Mouse (Mus musculus) urinary bladder, postnatal 25 days (tissue): ENCODE measurements around the gene Defb20.
"Not testable (repeated sequence)": the region's sequence is repeated elsewhere in the genome, so short reads cannot be mapped to it uniquely, and the experiment has no call there.

Experiments
- DNase-seq: peaks from one replicate; pipeline ENCODE4 v3.0.0; 2022; ENCODE audit warnings: low spot score

Gene Defb20

DNA sequence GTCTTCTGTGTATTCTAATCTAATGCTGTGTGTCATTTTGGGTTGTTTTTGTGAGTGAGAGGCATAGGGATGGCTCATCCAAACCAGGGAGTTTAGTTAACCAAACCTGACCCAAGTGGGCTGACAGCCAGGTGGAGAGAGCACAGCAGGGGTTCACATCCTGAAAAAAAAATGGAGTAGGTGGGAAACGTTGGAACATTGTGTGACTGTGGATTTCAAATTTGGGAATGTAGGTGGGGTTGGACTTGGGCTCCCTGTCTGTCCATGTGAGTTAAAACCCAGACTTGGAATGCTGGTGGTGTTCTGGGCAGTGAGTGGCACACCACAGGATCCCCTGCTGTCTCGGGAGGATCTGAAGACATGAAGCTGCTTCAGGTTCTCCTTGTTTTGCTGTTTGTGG, at the start of gene Defb20:
TSS of gene Defb20 (plus strand) at position 301 of the 400 bp plus-strand sequence.
- no peak for DNase-seq

DNA sequence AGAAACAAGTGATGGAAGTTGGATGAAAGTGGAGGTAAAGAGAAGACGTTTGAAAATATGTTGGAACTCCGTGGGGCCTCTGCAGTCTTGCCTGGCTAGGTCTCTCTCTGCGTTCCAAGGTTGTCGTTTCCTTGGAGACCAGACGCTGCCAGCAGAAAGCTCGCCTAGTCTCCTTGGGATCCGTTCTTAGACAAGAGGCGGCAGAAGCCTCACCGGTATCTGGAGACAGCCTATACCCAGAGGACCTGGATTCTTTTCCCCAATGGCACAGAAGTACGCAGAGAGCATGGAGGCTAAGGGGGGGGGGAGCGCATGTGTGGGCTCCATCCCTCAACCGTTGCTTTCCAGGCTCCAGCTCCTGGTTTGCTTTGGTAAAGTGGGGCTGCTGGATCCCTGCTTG, 49.4 kb upstream of the Defb20 start:
- no peak for DNase-seq

DNA sequence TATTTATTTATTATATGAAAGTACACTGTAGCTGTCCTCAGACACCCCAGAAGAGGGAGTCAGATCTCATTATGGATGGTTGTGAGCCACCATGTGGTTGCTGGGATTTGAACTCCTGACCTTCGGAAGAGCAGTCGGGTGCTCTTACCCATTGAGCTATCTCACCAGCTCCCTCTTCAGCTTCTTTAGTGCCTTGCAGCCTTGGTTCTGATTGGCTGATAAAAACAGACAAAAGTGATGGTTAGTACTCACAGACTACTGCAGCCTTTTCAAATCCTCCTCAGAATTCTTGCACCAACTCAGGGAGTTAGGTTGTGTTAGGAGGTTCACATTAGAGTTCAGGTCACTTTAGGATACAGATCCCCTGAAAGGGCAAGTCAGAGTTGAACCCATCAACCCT, 48.4 kb upstream of the Defb20 start:
- DNase-seq = not testable (repeated sequence)

DNA sequence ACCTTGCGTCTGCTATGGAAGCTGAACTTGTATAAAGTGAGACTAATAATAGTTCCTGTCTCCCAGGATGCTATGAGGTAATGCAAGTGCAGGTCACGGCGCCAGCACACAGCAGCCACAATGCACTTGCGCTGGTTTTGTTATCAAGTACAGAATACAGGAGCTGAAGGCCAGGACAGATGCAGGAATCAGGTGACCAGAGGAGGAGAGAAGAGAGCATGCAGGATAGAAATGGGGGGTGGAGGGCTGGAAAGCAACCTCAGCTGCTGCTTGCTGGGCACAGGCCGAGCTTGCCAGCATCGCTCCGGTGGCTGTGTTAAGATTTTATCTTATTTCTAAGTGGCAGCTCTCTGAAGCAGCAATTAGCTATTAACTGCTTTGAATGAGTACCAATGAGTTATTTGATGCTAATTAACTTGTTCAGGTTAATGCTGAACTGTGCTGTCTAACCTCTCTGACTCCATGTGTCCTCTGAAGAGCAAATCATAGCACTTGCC, 40.4 kb upstream of the Defb20 start:
- DNase-seq = no peak

DNA sequence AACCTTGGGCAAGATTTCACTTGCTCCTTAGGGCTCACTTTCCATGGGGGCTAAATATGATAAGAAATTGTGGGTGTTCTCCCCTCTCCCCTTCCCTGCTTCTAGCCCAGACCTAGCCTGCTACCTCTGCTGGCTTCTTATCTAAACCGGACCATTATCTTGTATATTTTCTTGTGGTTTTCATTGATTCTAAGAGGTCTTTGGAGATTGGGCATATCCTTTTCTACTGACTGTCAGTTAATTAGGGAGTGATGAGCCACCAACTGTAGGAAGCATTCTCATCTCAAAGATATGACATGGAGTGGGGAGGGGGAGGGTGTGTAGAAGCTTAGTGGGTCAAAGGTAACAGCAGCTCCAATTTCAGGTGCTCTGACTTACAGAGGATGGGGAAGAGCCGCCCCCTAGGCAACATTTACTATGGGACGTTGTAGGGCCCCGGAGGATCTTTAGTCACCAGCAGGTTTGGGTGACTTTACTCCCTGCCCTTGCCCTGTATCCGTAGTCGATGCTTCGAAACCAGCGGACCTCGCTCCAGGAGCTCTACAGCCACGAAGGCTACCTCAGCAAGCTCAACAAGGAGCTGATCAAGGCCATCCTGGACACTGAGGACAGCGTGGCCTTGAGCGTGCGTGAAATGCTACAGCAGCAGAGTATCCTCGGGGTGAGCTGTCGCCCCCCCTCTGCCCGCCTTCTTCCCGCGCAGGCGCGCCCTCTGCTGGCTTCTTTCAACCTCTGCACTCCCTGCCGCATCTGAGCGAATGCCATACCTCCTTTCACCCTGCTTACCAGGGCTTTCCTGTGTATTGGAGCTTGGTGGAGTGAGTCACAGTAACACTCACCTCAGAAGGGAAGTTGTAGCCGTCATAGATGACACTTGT, 39.6 kb upstream of the Defb20 start:
- DNase-seq = peak; percentile 89

DNA sequence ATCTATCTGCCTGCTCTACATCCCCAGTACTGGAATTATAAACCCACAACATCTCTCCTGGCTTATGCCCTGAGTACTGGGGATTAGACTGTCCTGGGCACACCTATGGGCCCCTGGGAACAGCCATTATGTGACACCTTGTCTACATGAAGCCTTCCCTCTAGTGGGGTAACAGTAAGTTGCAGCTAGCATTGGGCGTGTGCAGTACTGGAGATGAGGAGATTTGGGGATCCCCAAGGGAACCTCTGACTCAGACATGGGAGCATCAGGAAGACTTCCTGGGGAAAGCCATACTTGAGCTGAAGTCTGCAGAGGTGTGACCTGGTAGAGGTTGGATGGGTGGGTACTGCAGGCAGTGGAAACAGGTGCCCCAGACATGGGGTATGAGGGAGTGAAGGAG, 37.9 kb upstream of the Defb20 start:
- DNase-seq = no peak

DNA sequence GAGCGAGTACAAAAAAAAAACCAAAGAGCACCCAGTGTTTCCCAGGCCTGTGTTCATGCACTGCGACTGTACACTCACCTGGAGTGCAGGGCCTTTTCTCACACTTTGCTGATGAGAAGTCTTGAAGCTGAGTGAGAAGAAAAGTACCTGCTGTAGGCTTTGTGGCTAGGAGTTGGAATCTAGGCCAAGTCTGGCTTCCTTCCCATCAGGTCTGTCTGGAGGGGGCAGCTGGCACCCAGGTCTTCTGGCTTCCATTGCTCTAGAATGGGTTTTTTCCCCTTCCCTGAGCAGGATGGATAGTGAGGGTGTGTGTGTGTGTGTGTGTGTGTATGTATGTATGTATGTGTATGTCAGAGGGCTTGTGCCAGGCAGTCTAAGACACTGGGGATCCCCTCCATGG, 37.0 kb upstream of the Defb20 start:
- no peak for DNase-seq

DNA sequence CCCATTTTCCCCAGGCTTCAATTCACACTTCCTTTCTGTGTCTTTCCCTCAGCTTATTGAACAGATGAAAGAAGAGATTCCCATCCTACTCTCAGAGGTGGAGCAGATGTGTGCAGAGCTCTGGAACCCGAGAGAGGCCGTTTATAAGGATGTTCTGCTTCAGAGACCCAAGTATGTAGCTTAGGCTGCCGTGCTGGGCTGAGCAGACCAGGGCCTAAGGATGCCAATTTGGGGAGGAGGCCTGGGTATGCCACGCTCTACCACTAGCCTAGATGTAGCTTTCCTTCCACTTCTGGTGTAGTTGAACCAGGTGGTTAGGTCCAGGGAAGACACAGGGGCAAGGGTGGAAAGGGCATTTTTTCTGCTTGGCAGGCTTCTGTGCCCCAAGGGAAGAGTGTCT, 34.5 kb upstream of the Defb20 start:
- no peak for DNase-seq

DNA sequence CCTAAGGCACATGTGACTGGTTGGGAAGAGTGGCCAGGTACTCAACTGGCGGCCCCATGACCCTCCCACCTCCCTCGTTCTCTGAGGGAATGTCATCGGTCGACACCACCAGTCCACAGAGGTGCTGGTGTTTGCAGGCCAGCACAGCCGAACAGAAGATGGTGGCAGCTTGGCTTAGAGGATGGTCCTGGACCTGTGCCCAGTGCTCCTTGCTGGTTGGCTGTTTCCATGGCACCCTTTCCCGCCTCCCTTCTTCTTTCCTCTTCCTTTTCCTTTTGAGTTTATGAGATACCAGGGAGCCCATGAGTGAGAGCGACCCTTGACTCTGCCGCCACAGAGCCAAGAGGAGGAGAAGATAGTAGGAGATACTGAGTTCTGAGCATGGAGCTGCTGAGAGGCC, 33.6 kb upstream of the Defb20 start:
- no peak for DNase-seq

DNA sequence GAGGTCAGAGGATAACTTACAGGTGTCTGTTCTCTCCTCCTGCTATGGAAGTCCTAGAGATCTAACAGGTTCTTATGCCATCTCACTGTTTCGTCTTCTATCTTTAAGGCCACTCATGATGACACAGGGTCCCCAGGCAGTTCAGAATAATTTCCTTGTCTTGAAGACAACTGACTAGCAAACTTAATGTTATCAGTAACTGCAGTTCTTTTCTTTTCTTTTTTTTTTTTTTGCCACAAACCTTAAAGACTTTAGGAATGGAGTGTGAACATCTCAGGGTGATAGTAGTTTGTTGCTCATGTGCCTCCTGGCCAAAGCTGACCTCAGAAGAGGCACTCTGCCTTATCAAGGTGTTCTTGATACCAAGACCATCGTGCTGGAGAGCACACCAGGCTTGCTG, 30.2 kb upstream of the Defb20 start:
- no peak for DNase-seq

DNA sequence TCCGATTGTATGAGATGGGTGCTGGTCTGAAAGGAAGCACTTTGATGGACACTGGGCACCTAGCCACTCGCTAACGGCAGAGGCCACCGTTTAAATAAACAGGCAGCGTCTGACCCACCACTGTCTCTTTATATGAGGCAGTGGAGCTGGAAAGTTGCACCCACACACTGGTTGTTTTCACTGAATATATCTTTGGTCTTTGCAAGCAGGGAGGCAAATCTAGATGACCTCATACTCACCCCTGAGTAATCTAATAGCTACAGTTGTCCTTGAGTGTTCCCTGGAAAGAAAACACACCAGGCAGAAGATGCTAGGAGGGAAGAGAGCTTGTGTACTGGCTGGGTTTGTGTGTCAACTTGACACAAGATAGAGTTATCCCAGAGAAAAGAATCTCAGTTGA, 29.4 kb upstream of the Defb20 start:
- DNase-seq = no peak

DNA sequence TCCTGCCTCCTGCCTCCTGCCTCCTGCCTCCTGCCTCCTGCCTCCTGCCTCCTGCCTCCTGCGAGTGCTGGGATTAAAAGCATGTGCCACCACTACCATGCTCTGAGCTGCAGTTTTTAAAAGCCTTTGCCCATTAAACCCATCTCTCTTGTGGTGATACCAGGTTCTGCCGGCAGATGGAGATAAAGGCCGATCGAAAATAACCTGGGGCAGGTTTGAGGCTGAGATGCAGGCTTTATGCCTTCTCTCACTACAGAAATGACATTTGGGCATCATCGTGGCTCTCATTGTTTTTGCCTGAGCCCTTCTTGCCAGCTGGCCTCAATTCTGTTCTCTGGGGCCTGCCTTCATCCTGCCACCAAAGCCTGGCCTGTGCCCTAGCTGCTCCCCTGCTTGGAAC, 26.6 kb upstream of the Defb20 start:
- DNase-seq = peak; percentile 37

DNA sequence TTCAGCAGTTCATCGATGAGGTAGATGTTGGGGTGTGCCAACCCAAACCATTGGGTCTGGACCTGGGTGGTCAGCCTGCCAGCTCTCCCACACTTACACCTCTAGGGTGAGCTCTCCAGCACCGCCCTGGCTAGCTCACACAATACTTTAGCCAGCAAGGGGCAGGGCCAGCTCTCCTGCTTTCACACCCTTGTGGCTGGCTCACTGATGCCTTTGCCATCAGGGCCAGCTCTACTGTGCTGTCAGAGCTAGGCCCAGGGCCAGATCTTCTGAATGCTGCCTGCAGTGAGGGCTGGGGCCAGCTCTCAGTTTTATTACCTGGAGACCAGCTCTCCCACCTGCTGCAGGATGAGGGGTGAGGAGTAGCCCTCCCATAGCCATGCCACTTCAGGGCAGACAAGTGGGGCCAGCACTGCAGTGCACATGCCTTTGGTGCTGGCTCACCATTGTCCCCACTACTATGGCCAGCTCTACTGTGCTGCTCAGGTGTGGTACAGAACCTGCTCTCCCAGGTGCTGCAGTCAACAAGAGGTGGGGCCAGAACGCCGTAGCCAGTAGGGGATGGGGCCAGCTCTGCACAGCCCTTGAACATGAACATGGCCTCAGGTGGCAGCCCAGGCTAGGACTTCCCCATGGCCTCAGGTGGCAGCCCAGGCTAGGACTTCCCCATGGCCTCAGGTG, 24.6 kb upstream of the Defb20 start:
- no peak for DNase-seq

DNA sequence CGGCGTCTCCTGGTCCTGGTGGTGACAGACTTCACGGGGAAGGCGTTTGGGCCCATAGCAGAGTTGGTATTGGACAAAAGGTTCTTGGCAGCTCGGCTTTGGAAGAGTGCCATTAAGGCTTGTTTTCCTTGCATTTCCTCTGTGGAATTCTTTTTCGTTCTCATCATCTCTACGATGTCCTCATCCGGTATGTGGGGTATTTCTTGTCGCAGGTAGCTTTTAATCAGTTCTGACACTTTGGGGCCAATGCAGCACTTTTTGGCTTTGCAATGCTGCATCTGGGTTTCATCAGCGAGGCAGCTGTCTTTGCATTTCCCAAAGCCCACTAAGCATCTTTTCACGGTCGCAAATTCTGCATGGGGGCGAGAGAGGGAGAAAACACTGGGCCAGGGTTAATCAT, 17.6 kb upstream of the Defb20 start:
- DNase-seq = no peak

DNA sequence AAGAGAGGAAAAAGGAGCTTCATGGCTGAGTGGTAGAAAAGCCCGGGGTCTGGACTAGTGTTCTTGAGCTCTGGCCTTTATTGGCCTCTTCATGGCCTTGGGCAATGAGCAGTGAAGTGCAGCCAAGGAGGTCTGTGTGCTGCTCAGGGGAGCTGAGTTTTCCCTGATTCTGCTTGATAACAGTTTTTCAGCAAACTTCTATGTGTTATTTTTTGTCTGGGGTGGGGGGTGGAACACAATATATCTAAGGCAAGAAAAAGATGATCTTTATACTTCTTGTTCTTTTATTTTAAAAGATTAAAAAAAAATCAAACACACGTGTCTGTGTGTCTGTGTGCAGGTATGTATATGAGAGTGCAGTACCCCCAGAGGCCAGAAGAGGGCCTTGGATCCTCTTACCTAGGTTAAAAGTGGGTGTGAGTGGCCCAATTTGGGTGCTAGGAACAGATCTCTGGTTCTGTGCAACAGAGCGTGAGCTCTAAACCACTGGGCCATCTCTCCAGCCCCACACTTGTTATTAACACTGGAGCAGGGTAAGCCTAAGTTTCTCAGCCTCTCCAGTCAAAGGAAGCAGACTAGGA, 12.2 kb upstream of the Defb20 start, which contains the start of gene Defb23:
TSS of gene Defb23 (minus strand) at position 51 of the 581 bp plus-strand sequence.
- DNase-seq = no peak

DNA sequence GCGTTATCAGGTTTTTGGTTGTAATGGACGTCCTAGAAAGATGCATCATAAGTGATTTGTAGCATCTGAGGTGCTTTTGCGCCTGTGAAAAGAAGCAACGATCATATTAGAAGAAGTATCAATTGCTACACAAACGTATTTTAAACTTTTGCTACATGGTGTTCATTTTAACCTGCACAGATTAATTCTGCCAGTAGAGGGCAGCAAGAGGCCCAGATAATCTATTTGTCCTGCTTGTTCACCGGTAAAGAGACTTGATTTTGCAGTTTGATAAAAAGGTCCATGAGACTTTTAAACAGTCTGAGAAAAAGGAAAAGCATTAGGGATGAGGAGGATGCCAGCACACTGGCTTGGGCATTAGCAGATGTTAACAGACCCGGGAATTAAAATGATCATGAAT, 5.9 kb upstream of the Defb20 start:
- DNase-seq = peak; percentile 23

DNA sequence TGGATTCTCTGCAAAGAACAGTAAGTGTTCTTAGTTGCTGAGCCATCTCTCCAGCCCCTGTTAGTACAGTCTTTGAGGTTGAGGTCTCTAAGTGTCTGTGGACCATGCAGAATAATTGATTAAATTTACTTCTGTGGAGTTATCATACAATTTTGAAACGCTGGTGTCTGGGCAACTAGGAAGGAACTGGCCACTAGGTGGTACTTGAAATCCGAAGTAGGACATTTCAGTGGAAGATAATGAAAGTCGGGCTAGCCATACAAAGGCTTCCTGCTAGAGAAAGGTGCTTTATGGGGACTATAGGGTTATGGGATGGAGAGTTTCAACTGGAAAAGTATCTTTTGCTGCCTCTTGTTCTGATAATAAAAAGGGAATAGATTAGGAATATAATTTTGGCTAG, 4.4 kb upstream of the Defb20 start:
- DNase-seq = no peak

DNA sequence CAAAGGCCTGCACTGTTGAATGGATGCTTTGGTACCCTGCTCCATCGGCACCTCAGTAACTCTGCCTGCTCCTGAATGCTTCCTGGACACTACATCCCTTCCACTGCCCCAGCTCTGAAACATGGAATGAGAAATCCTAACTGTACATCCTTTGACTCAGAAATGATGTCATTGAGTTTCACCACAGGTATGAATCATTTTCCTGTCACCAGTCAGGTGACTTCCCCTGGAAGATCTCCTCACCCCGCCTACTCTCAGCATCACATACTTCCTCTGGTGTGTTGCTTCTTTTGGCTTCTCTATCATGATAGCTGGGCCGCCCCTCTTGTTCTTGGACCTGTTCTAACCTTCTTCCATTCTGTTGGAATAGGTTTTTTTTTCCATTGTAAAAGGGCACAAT, 4.0 kb downstream of the Defb20 start:
- DNase-seq = no peak

DNA sequence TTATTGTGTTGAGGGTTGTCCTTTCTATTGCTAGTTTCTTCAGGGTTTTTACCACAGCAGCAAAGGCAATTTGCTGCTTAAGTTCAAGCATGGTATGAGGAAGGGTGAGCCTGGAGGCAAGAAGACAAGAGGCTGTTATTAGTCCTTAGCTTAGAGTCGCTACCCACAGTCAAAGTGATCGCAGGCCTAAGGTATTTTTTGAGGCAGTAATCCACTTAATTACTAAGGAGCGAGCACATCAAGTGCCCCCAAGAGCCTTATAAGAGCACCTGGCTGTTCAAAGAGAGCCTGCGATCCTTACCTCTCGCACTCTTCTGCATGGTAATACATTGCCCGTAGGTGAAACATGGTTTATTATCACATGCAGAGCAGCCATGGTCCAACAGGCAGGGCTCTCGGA, 4.9 kb downstream of the Defb20 start:
- DNase-seq = no peak

DNA sequence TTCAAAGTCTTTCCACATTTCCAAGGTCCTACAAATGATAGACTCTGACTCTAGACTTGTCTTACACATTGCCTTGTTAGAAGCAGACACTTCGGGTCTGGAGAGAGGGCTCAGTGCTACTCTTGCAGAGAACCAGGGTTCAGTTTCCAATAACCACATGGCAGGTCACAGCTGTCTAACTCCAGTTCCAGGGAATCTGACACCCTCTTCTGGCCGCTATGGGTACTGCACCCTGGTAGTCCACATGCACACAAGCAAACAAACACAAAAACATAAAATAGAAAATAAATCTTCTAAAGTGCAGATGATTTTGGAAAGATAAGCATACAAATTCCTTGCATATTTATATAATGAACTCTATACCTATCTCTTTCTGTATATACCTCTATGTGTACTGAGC, 10.2 kb downstream of the Defb20 start:
- DNase-seq = no peak

DNA sequence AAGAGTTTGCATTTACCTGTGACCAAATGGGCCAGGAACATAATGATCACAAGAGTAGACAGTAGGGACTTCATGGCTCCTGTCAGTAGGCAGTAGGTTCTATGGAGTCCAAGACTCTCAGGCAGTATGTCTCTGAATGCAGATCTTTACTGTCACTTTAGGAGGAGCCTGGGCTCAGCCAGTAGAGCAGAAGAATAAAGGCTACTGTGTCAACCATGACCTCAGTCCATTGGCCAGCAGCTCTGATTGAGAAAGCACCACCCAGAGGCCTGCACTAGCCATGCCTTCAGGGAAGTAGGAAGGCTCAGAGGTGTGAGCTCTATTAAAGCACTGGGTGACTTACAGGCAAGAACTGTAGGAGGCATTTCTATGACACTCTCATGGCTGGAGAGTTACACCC, 13.2 kb downstream of the Defb20 start, which contains the start of gene Defb22:
TSS of gene Defb22 (minus strand) at position 101 of the 400 bp plus-strand sequence.
- no peak for DNase-seq

DNA sequence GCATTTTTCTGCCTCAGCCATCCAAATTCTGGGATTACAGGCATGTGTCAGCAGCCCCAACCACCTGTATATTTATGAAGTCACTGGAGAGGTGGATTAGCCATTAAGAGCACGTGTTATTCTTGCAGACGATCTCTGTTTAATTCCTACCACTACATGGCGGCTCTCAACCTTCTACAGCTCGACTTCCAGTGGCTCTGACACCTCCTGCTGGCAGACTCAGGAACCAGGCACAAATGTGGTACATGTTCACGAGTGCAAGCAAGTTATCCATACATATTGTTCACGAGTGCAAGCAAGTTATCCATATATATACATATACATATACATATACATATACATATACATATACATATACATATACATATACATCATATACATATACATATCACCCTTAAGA, 16.3 kb downstream of the Defb20 start:
- DNase-seq = no peak

DNA sequence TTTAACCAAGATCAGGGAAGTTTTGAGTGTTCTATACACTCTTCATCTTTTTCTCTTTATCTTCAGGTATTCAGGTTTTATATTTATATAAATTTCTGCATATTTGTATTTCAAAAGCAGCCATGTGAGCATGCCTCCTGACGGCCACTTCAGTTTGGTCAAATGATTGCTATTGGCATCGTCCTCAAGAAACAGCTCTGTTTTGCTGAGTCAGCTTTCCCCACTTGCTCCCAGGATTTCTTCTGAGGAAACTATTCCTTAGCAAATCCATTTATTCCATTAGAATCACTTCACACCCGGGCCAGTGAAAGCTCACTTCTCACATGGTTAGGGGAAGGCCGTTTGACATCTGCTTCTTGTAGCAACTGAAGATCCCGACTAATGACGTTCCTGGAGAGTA, 21.2 kb downstream of the Defb20 start:
- DNase-seq = no peak
